Mouse (Mus musculus): ENCODE measurements around the gene Klrg1.

The Klrg1 gene

GRCm38 (mm10) chr6:122282782-122283181 is at the start of gene Klrg1:
Gene Klrg1 (minus strand): TSS chr6:122282882.
- no peak for DNase-seq (ENCODE audit: low spot score in 2 of 2)

- DNase-seq (ENCODE audit: low spot score in 2 of 2), result no peak
Observed at GRCm38 (mm10) chr6:122325361-122325975, 42.8 kb upstream of the Klrg1 start.

GRCm38 (mm10) chr6:122318726-122319125 is 36.0 kb upstream of the Klrg1 start:
- no peak for DNase-seq (ENCODE audit: low spot score in 2 of 2)

- DNase-seq (ENCODE audit: low spot score in 2 of 2), result no peak
Observed at GRCm38 (mm10) chr6:122310187-122310820, 27.6 kb upstream of the Klrg1 start.

- no peak for DNase-seq (ENCODE audit: low spot score in 2 of 2)
Observed at GRCm38 (mm10) chr6:122309446-122309960, 26.8 kb upstream of the Klrg1 start.

GRCm38 (mm10) chr6:122308505-122309393 is 26.1 kb upstream of the Klrg1 start, which contains the start of gene M6pr:
Gene M6pr (plus strand): TSS chr6:122308720.
- DNase-seq (ENCODE audit: low spot score in 2 of 2), result peak; percentile 97 to 99

- peak in 1 of 2 experiments; percentile 10 for DNase-seq (ENCODE audit: low spot score in 2 of 2)
Observed at GRCm38 (mm10) chr6:122308136-122308504, 25.4 kb upstream of the Klrg1 start.

- no peak for DNase-seq (ENCODE audit: low spot score in 2 of 2)
Observed at GRCm38 (mm10) chr6:122306707-122307106, 24.0 kb upstream of the Klrg1 start.

- DNase-seq (ENCODE audit: low spot score in 2 of 2), result no peak
Observed at GRCm38 (mm10) chr6:122304790-122305555, 22.3 kb upstream of the Klrg1 start.

- DNase-seq (ENCODE audit: low spot score in 2 of 2), result peak; percentile 75 to 83
Observed at GRCm38 (mm10) chr6:122304355-122304754, 21.7 kb upstream of the Klrg1 start.

GRCm38 (mm10) chr6:122303526-122303925 is 20.8 kb upstream of the Klrg1 start:
- DNase-seq (ENCODE audit: low spot score in 2 of 2), result no peak

- no peak for DNase-seq (ENCODE audit: low spot score in 2 of 2)
Observed at GRCm38 (mm10) chr6:122302661-122303060, 20.0 kb upstream of the Klrg1 start.

- DNase-seq (ENCODE audit: low spot score in 2 of 2), result no peak
Observed at GRCm38 (mm10) chr6:122302121-122302520, 19.4 kb upstream of the Klrg1 start.

GRCm38 (mm10) chr6:122299621-122300133 is 17.0 kb upstream of the Klrg1 start:
- DNase-seq (ENCODE audit: low spot score in 2 of 2), result no peak

- DNase-seq (ENCODE audit: low spot score in 2 of 2), result no peak
Observed at GRCm38 (mm10) chr6:122298223-122298609, 15.5 kb upstream of the Klrg1 start.

- DNase-seq (ENCODE audit: low spot score in 2 of 2), result peak in 1 of 2 experiments; percentile 12
Observed at GRCm38 (mm10) chr6:122297279-122298222, 14.9 kb upstream of the Klrg1 start.

- no peak for DNase-seq (ENCODE audit: low spot score in 2 of 2)
Observed at GRCm38 (mm10) chr6:122296918-122297278, 14.2 kb upstream of the Klrg1 start.

GRCm38 (mm10) chr6:122295242-122295641 is 12.6 kb upstream of the Klrg1 start:
- DNase-seq (ENCODE audit: low spot score in 2 of 2), result no peak

- no peak for DNase-seq (ENCODE audit: low spot score in 2 of 2)
Observed at GRCm38 (mm10) chr6:122294290-122294689, 11.6 kb upstream of the Klrg1 start.

GRCm38 (mm10) chr6:122293796-122294195 is 11.1 kb upstream of the Klrg1 start:
- DNase-seq (ENCODE audit: low spot score in 2 of 2), result no peak
